Mouse (Mus musculus) forebrain, embryonic 15.5 days (tissue): ENCODE measurements at regions not wholly inside any gene's neighbourhood (a gene's known extent, or its start where the extent isn't known, plus 50 kb on each side); places are given as distances from the start of the nearest gene placed in this dataset.

Experiments used
- ATAC-seq: fragments of 200-750 bp; cut with Nextera tagmentation; replicated peaks from 2 replicates; pipeline ENCODE4 v1.8.0; 2017; ENCODE audit warnings: mild to moderate bottlenecking, moderate TSS enrichment, moderate library complexity
- H3K27ac ChIP-seq: fragments of 300-500 bp; sonication (generic); replicated peaks from 2 replicates; pipeline ENCODE4 v1.5.1; 2015; ENCODE audit warnings: mild to moderate bottlenecking, inconsistent platforms
- H3K27me3 ChIP-seq: fragments of 300-500 bp; sonication (generic); 2 replicates; pipeline ENCODE4 v1.6.1; 2015; ENCODE audit warnings: inconsistent platforms
- H3K36me3 ChIP-seq: fragments of 300-500 bp; sonication (generic); 2 replicates; pipeline ENCODE4 v1.6.1; 2015; ENCODE audit warnings: mild to moderate bottlenecking, inconsistent platforms
- H3K4me1 ChIP-seq: fragments of 300-500 bp; sonication (generic); 2 replicates; pipeline ENCODE4 v1.6.1; 2015; ENCODE audit warnings: inconsistent platforms
- H3K4me2 ChIP-seq: fragments of 300-500 bp; sonication (generic); replicated peaks from 2 replicates; pipeline ENCODE4 v1.6.1; 2015; ENCODE audit warnings: mild to moderate bottlenecking, inconsistent platforms
- H3K4me3 ChIP-seq: fragments of 300-500 bp; sonication (generic); 2 replicates; pipeline ENCODE4 v1.5.1; 2015; ENCODE audit warnings: mild to moderate bottlenecking, inconsistent platforms
- H3K9ac ChIP-seq: fragments of 300-500 bp; sonication (generic); replicated peaks from 2 replicates; pipeline ENCODE4 v1.6.1; 2015; ENCODE audit warnings: mild to moderate bottlenecking, inconsistent platforms
- H3K9me3 ChIP-seq: fragments of 300-500 bp; sonication (generic); 2 replicates; pipeline ENCODE4 v1.6.1; 2016; ENCODE audit warnings: inconsistent platforms
- WGBS: fragments of 180-500 bp; shearing (Covaris S2); methylation state at CpG from one replicate; pipeline ENCODE4 v1.1.7; 2015; ENCODE audit warnings: mixed read lengths; 5-methylcytosine and 5-hydroxymethylcytosine counted together

- 82% methylated on average over 7 of the region's 7 CpGs for WGBS
- Histone ChIP-seq H3K9me3 (no peaks in the 10 kb centered on the region), H3K27me3 (no peaks in the 10 kb centered on the region), H3K9ac (no peak overlapping the region), H3K4me2 (no peak overlapping the region), H3K4me1 (peaks cover 23% of the 10 kb centered on the region), H3K4me3 (no peak overlapping the region), H3K27ac (no peak overlapping the region), H3K36me3 (no peaks in the 10 kb centered on the region)
- no peak for ATAC-seq
Observed at GRCm38 (mm10) chr13:70281051-70281847, 356.2 kb downstream of the Ice1 start.

DNA sequence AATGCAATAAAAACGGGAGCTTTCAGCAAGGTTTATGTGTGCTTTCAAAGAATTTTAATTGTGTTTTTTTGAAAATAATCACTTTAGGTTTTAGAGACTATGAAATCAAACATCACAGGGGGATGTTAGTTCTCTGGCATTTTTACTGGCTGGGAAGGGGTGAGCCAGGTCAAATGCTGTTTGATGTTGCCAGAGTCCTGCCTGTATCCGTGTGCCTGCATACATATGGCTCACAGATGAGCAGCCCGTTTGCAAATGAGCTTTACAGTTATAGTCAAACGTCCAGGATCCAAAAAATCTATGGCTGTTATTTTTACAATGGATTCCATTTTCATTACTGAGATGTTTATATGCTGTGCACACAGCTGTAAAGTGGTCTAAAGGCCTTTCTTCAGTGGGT, 354.7 kb downstream of the Ice1 start:
- Histone ChIP-seq H3K36me3 (no peaks in the 10 kb centered on the region), H3K4me1 (peaks cover 21% of the 10 kb centered on the region), H3K27me3 (no peaks in the 10 kb centered on the region), H3K9me3 (no peaks in the 10 kb centered on the region), H3K9ac (no peak overlapping the region), H3K27ac (no peak overlapping the region), H3K4me3 (no peak overlapping the region), H3K4me2 (no peak overlapping the region)
- WGBS: 11% methylated on average over 4 of the region's 4 CpGs
- no peak for ATAC-seq

- Histone ChIP-seq H3K27me3 (no peaks in the 10 kb centered on the region), H3K4me3 (no peak overlapping the region), H3K27ac (no peak overlapping the region), H3K9ac (no peak overlapping the region), H3K4me2 (no peak overlapping the region), H3K36me3 (no peaks in the 10 kb centered on the region), H3K4me1 (peaks cover 16% of the 10 kb centered on the region), H3K9me3 (no peaks in the 10 kb centered on the region)
- 6% methylated on average over 5 of the region's 5 CpGs for WGBS
- 0 out of 2 replicates have a peak, but pooled peaks have one; percentile 51 for ATAC-seq
Observed at GRCm38 (mm10) chr13:70283231-70283630, 354.2 kb downstream of the Ice1 start.

- Histone ChIP-seq H3K9me3 (no peaks in the 10 kb centered on the region; the same call in 1 of the 2 replicates), H3K36me3 (no peaks in the 10 kb centered on the region), H3K27ac (no peak overlapping the region), H3K27me3 (no peaks in the 10 kb centered on the region), H3K4me2 (no peak overlapping the region), H3K9ac (no peak overlapping the region), H3K4me1 (no peaks in the 10 kb centered on the region), H3K4me3 (no peak overlapping the region)
- WGBS: 45% methylated on average over 3 of the region's 3 CpGs
- no peak for ATAC-seq
Observed at GRCm38 (mm10) chr13:70292713-70293112, 344.7 kb downstream of the Ice1 start.

- no peaks in the 10 kb centered on the region for H3K9me3 ChIP-seq
- ATAC-seq: no peak
- no peak overlapping the region for H3K4me2 ChIP-seq
- no peaks in the 10 kb centered on the region for H3K27me3 ChIP-seq
- no peak overlapping the region for H3K4me3 ChIP-seq
- H3K27ac ChIP-seq: no peak overlapping the region
- H3K4me1 ChIP-seq: no peaks in the 10 kb centered on the region
- 52% methylated on average over 5 of the region's 5 CpGs for WGBS
- no peaks in the 10 kb centered on the region for H3K36me3 ChIP-seq
- no peak overlapping the region for H3K9ac ChIP-seq
Observed at GRCm38 (mm10) chr13:70303953-70304525, 333.4 kb downstream of the Ice1 start.

GRCm38 (mm10) chr13:70310516-70310915, 326.9 kb downstream of the Ice1 start:
- Histone ChIP-seq H3K36me3 (no peaks in the 10 kb centered on the region), H3K9ac (no peak overlapping the region), H3K4me1 (peaks cover 3% of the 10 kb centered on the region; the same call in 1 of the 2 replicates), H3K9me3 (no peaks in the 10 kb centered on the region), H3K4me3 (no peak overlapping the region), H3K27me3 (no peaks in the 10 kb centered on the region), H3K27ac (no peak overlapping the region), H3K4me2 (no peak overlapping the region)
- 54% methylated on average over 2 of the region's 2 CpGs for WGBS
- ATAC-seq: no peak

DNA sequence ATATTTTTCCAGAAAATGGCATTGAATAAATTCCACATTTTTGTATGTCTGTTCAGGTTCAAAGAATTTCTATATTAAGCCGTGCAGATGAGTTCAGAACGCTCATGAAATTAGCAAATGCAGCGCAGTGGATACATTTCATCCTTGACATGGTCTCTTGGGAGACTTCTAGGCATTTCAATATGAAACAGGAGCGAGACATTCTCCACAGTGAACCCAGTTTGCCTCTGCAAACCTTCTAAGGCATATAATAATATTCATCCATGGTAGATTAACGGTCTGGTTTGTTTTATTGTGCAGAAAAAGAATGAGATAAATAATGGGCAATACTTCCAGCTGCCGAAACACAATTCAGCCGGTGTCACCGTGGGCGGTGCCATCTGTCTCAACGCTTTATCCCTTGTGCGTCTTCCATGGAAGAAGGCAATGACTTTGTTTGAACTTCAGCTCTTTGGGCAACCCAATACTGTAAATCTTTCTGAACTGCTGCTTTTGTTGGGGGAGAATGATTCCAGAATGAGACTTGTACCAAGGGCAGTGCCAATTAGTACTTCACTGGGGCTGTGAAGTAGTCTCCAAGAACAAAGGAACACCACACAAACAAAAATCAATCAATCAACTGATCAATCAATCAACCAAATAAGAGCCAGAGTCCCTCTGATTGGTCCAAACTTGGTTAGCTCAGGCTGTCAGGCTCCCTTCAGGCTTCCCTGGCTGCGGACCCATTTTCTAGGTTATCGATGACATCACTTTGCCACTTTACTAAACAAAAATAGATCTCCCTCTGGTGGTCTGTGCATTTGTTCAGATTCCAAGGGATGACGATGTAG, 326.0 kb downstream of the Ice1 start:
- Histone ChIP-seq H3K36me3 (no peaks in the 10 kb centered on the region), H3K27ac (no peak overlapping the region), H3K4me3 (no peak overlapping the region), H3K27me3 (no peaks in the 10 kb centered on the region), H3K4me2 (no peak overlapping the region), H3K9me3 (no peaks in the 10 kb centered on the region), H3K9ac (no peak overlapping the region), H3K4me1 (peaks cover 3% of the 10 kb centered on the region; the same call in 1 of the 2 replicates)
- ATAC-seq: no peak
- 77% methylated on average over 14 of the region's 14 CpGs for WGBS

GRCm38 (mm10) chr13:70313205-70313604, 324.2 kb downstream of the Ice1 start:
- Histone ChIP-seq H3K4me3 (no peak overlapping the region), H3K27me3 (no peaks in the 10 kb centered on the region), H3K4me1 (peaks cover 3% of the 10 kb centered on the region; the same call in 1 of the 2 replicates), H3K9ac (no peak overlapping the region), H3K36me3 (no peaks in the 10 kb centered on the region), H3K9me3 (no peaks in the 10 kb centered on the region), H3K4me2 (no peak overlapping the region), H3K27ac (no peak overlapping the region)
- no peak for ATAC-seq
- WGBS: 83% methylated on average over 2 of the region's 2 CpGs

GRCm38 (mm10) chr13:70323537-70323936, 313.9 kb downstream of the Ice1 start:
- no peaks in the 10 kb centered on the region for H3K9me3 ChIP-seq
- no peaks in the 10 kb centered on the region for H3K27me3 ChIP-seq
- H3K9ac ChIP-seq: no peak overlapping the region
- 43% methylated on average over 1 of the region's 1 CpGs for WGBS
- no peaks in the 10 kb centered on the region for H3K36me3 ChIP-seq
- H3K4me2 ChIP-seq: no peak overlapping the region
- no peak for ATAC-seq
- 0 out of 2 replicates have a peak, but pooled peaks cover 5% of the 10 kb centered on the region for H3K4me1 ChIP-seq
- H3K4me3 ChIP-seq: no peak overlapping the region
- no peak overlapping the region for H3K27ac ChIP-seq

DNA sequence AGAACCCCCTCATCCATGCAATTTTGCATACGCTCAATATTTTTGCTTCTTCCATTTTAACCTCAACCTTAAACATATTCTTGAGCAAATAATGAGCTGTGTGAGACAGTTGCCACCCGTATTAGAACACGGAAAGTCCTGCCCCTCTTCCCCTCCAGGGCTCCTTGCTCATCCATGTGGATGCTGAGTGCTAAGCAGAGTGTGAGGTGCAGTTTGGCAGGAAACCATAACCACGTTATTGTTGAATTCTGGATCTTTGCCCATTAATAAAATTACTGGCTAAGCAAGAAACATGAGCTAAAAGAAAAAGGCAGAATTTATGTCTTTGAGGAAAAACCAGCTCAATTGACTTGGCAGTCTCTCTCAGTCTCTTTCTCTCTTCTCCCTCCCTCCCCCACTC, 301.4 kb downstream of the Ice1 start:
- H3K4me1 ChIP-seq: peaks cover 5% of the 10 kb centered on the region; the same call in 1 of the 2 replicates
- H3K4me2 ChIP-seq: no peak overlapping the region
- WGBS: 45% methylated on average over 4 of the region's 4 CpGs
- peak; percentile 45; the same call in 1 of the 2 replicates for ATAC-seq
- no peak overlapping the region for H3K9ac ChIP-seq
- no peaks in the 10 kb centered on the region for H3K36me3 ChIP-seq
- H3K9me3 ChIP-seq: no peaks in the 10 kb centered on the region
- no peaks in the 10 kb centered on the region for H3K27me3 ChIP-seq
- no peak overlapping the region for H3K27ac ChIP-seq
- no peak overlapping the region for H3K4me3 ChIP-seq

DNA sequence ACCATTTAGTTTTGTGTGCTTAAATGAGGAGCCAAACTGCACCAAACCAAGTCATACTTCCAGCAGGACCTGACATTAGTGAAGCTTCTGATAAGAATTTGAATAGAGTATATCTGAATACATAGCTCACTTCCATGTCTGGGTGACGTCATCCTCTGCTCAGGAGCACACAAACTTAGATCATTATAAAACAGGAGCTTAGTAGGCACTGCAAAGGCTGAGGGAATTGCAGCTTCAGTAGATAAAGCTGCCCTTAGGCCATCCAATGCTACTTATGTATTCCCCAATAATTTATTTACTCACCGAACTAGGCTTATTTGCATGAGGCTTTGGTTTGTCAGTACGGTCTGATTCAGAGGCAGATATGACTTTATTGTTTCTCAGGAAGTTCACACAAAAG, 297.0 kb downstream of the Ice1 start:
- Histone ChIP-seq H3K27me3 (no peaks in the 10 kb centered on the region), H3K9ac (no peak overlapping the region), H3K4me1 (peaks cover 9% of the 10 kb centered on the region; the same call in 1 of the 2 replicates), H3K27ac (no peak overlapping the region), H3K9me3 (no peaks in the 10 kb centered on the region), H3K36me3 (no peaks in the 10 kb centered on the region), H3K4me3 (no peak overlapping the region), H3K4me2 (no peak overlapping the region)
- 27% methylated on average over 3 of the region's 3 CpGs for WGBS
- ATAC-seq: no peak

- H3K9me3 ChIP-seq: no peaks in the 10 kb centered on the region
- H3K4me3 ChIP-seq: no peak overlapping the region
- H3K4me2 ChIP-seq: no peak overlapping the region
- no peaks in the 10 kb centered on the region for H3K27me3 ChIP-seq
- H3K36me3 ChIP-seq: no peaks in the 10 kb centered on the region
- peak; percentile 57 for ATAC-seq
- H3K27ac ChIP-seq: no peak overlapping the region
- H3K4me1 ChIP-seq: 0 out of 2 replicates have a peak, but pooled peaks cover 4% of the 10 kb centered on the region
- 89% methylated on average over 1 of the region's 1 CpGs for WGBS
- H3K9ac ChIP-seq: no peak overlapping the region
Observed at GRCm38 (mm10) chr13:70343191-70343734, 294.2 kb downstream of the Ice1 start.
